Mouse (Mus musculus) kidney, postnatal 0 days (tissue): Measurements from ENCODE around the gene Set. TPM values are rescaled to one million over a fixed set of nuclear protein-coding genes. Genes with fewer than 3 reads are reported as not detected.
"Not testable (repeated sequence)": the region's sequence is repeated elsewhere in the genome, so short reads cannot be mapped to it uniquely, and the experiment has no call there.

Experiments used
- ATAC-seq: fragments of 200-750 bp; cut with Nextera tagmentation; replicated peaks from 2 replicates; pipeline ENCODE4 v1.8.0; 2017; ENCODE audit warnings: low read depth, moderate number of reproducible peaks, moderate TSS enrichment, moderate library complexity; ENCODE audit not compliant: low FRiP score
- DNase-seq: peaks from one replicate; pipeline ENCODE4 v3.0.0-alpha.2; 2016; ENCODE audit warnings: low spot score
- H3K27ac ChIP-seq: fragments of 300-500 bp; sonication (generic); 2 replicates; pipeline ENCODE4 v1.5.1; 2014; ENCODE audit warnings: mild to moderate bottlenecking
- H3K27me3 ChIP-seq: fragments of 300-500 bp; sonication (generic); 2 replicates; pipeline ENCODE4 v1.6.1; 2014; ENCODE audit warnings: low read length, mixed read lengths; ENCODE audit not compliant: insufficient read depth
- H3K36me3 ChIP-seq: fragments of 300-500 bp; sonication (generic); 2 replicates; pipeline ENCODE4 v1.6.1; 2014; ENCODE audit warnings: low read length, mixed read lengths; ENCODE audit not compliant: insufficient read depth
- H3K4me1 ChIP-seq: fragments of 300-500 bp; sonication (generic); replicated peaks from 2 replicates; pipeline ENCODE4 v1.6.1; 2014; ENCODE audit warnings: antibody characterized with exemption, low read length, mixed read lengths; ENCODE audit not compliant: insufficient read depth
- H3K4me2 ChIP-seq: fragments of 300-500 bp; sonication (generic); 2 replicates; pipeline ENCODE4 v1.6.1; 2014; ENCODE audit warnings: mild to moderate bottlenecking, low read length, moderate library complexity, mixed read lengths
- H3K4me3 ChIP-seq: fragments of 300-500 bp; sonication (generic); replicated peaks from 2 replicates; pipeline ENCODE4 v1.5.1; 2014; ENCODE audit warnings: low read depth, low read length
- H3K9ac ChIP-seq: fragments of 300-500 bp; sonication (generic); 2 replicates; pipeline ENCODE4 v1.6.1; 2014; ENCODE audit warnings: low read depth, low read length
- H3K9me3 ChIP-seq: fragments of 300-500 bp; sonication (generic); replicated peaks from 2 replicates; pipeline ENCODE4 v1.6.1; 2016; ENCODE audit warnings: low read length, inconsistent platforms, mixed read lengths
- CTCF ChIP-seq: IDR thresholded peaks from 2 replicates; pipeline ENCODE4 v1.5.1; 2016; ENCODE audit warnings: antibody characterized with exemption, low read depth, mild to moderate bottlenecking, moderate library complexity
- WGBS: fragments of 180-500 bp; shearing (Covaris S2); extraction: QIAGEN DNeasy Blood & Tissue Kit; methylation state at CpG from one replicate; pipeline ENCODE4 v1.1.7; 2014; 5-methylcytosine and 5-hydroxymethylcytosine counted together
- polyA plus RNA-seq: library from polyadenylated mRNA; unstranded; fragments of >200 nt; fragmentation: Nextera tagmentation; extraction: Ambion mirVana; gene quantifications from 2 replicates; pipeline ENCODE4 v1.2.1, GENCODE M21; 2015

Gene Set
- polyA plus RNA-seq, 1 experiment from 2014 or later = 412 TPM

- Histone ChIP-seq H3K4me2 (no peak overlapping the region), H3K27ac (no peak overlapping the region), H3K4me1 (no peaks in the 10 kb centered on the region), H3K9me3 (no peaks in the 10 kb centered on the region), H3K4me3 (no peak overlapping the region), H3K36me3 (no peaks in the 10 kb centered on the region), H3K9ac (no peak overlapping the region), H3K27me3 (no peaks in the 10 kb centered on the region)
- ATAC-seq (no peak), DNase-seq (no peak)
- WGBS = 92% methylated on average over 6 of the region's 6 CpGs
- TF ChIP-seq CTCF = no peak
Observed at GRCm38 (mm10) chr2:30047127-30047526, 10.1 kb upstream of the Set start.

- Histone ChIP-seq H3K4me1 (no peaks in the 10 kb centered on the region), H3K36me3 (no peaks in the 10 kb centered on the region), H3K9ac (peak overlapping the region; percentile 63), H3K27ac (peak overlapping the region; percentile 86), H3K9me3 (no peaks in the 10 kb centered on the region), H3K4me3 (peak overlapping the region; percentile 53), H3K27me3 (no peaks in the 10 kb centered on the region), H3K4me2 (peak overlapping the region; percentile 71)
- 37% methylated on average over 11 of the region's 11 CpGs for WGBS
- no peak for TF ChIP-seq CTCF
- peak; percentile 31 for DNase-seq
- peak; percentile 48; the same call in 1 of the 2 replicates for ATAC-seq
Observed at GRCm38 (mm10) chr2:30048101-30048501, 9.1 kb upstream of the Set start.

GRCm38 (mm10) chr2:30048699-30049388 lies 8.3 kb upstream of the Set start, which contains the start of gene Wdr34:
Wdr34 (minus strand) TSS chr2:30048881.
- Histone ChIP-seq H3K9me3 (no peaks in the 10 kb centered on the region), H3K9ac (peak within 1 kb of the TSS; percentile 63), H3K4me2 (peak within 1 kb of the TSS; percentile 71), H3K4me3 (peak within 1 kb of the TSS; percentile 53), H3K4me1 (no peaks in the 10 kb centered on the region), H3K36me3 (no peaks in the 10 kb centered on the region), H3K27ac (peak within 1 kb of the TSS; percentile 86), H3K27me3 (no peaks in the 10 kb centered on the region)
- ATAC-seq = peak; percentile 92
- no peak for TF ChIP-seq CTCF
- WGBS = under 1% methylated on average over 54 of the region's 54 CpGs
- DNase-seq = peak; percentile 97

- WGBS = 88% methylated on average over 3 of the region's 3 CpGs
- Histone ChIP-seq H3K4me3 (no peak overlapping the region), H3K4me2 (no peak overlapping the region), H3K9me3 (no peaks in the 10 kb centered on the region), H3K36me3 (no peaks in the 10 kb centered on the region), H3K9ac (no peak overlapping the region), H3K4me1 (no peaks in the 10 kb centered on the region), H3K27ac (no peak overlapping the region), H3K27me3 (no peaks in the 10 kb centered on the region)
- TF ChIP-seq CTCF = no peak
- DNase-seq (no peak), ATAC-seq (no peak)
Observed at GRCm38 (mm10) chr2:30049831-30050230, 7.3 kb upstream of the Set start.

- H3K36me3 ChIP-seq = no peaks in the 10 kb centered on the region
- no peak overlapping the region for H3K27ac ChIP-seq
- H3K4me1 ChIP-seq = no peaks in the 10 kb centered on the region
- H3K4me3 ChIP-seq = no peak overlapping the region
- no peak overlapping the region for H3K4me2 ChIP-seq
- ATAC-seq (no peak), DNase-seq (peak; percentile 41)
- TF ChIP-seq CTCF = peak; percentile 62
- H3K9me3 ChIP-seq = no peaks in the 10 kb centered on the region
- no peaks in the 10 kb centered on the region for H3K27me3 ChIP-seq
- no peak overlapping the region for H3K9ac ChIP-seq
- 37% methylated on average over 6 of the region's 6 CpGs for WGBS
Observed at GRCm38 (mm10) chr2:30051992-30052761, 5.0 kb upstream of the Set start.

- H3K4me1 ChIP-seq, DNase-seq, H3K9me3 ChIP-seq, H3K36me3 ChIP-seq, H3K4me3 ChIP-seq, H3K27me3 ChIP-seq, H3K27ac ChIP-seq, H3K9ac ChIP-seq, H3K4me2 ChIP-seq, ATAC-seq: not testable (repeated sequence)
- WGBS = 92% methylated on average over 3 of the region's 3 CpGs
- peak; percentile 33; the same call in 1 of the 2 replicates for TF ChIP-seq CTCF
Observed at GRCm38 (mm10) chr2:30055310-30055709, 1.9 kb upstream of the Set start.
